Mouse (Mus musculus) liver, embryonic 16.5 days (tissue): ENCODE measurements at regions not wholly inside any gene's neighbourhood (a gene's known extent, or its start where the extent isn't known, plus 50 kb on each side); places are given as distances from the start of the nearest gene placed in this dataset.

Experiments used
- ATAC-seq: fragments of 200-750 bp; cut with Nextera tagmentation; 2 replicates; pipeline ENCODE4 v1.8.0; 2017; ENCODE audit warnings: low read depth, mild to moderate bottlenecking, moderate number of reproducible peaks, moderate library complexity
- H3K27ac ChIP-seq: fragments of 300-500 bp; sonication (generic); 2 replicates; pipeline ENCODE4 v1.5.1; 2014; ENCODE audit warnings: mild to moderate bottlenecking, low read length
- H3K27me3 ChIP-seq: fragments of 300-500 bp; sonication (generic); 2 replicates; pipeline ENCODE4 v1.6.1; 2014; ENCODE audit warnings: low read depth, low read length, mixed read lengths; ENCODE audit not compliant: control insufficient read depth, insufficient read depth
- H3K36me3 ChIP-seq: fragments of 300-500 bp; sonication (generic); 2 replicates; pipeline ENCODE4 v1.6.1; 2014; ENCODE audit warnings: mild to moderate bottlenecking; ENCODE audit not compliant: control insufficient read depth, insufficient read depth
- H3K4me1 ChIP-seq: fragments of 300-500 bp; sonication (generic); 2 replicates; pipeline ENCODE4 v1.6.1; 2014; ENCODE audit warnings: low read depth, low read length, mixed read lengths; ENCODE audit not compliant: control insufficient read depth
- H3K4me2 ChIP-seq: fragments of 300-500 bp; sonication (generic); 2 replicates; pipeline ENCODE4 v1.6.1; 2014; ENCODE audit warnings: low read depth, low read length, mixed read lengths
- H3K4me3 ChIP-seq: fragments of 300-500 bp; sonication (generic); 2 replicates; pipeline ENCODE4 v1.5.1; 2014; ENCODE audit warnings: low read depth, mild to moderate bottlenecking, low read length
- H3K9ac ChIP-seq: fragments of 300-500 bp; sonication (generic); 2 replicates; pipeline ENCODE4 v1.6.1; 2014; ENCODE audit warnings: low read depth, low read length
- H3K9me3 ChIP-seq: fragments of 300-500 bp; sonication (generic); replicated peaks from 2 replicates; pipeline ENCODE4 v1.6.1; 2016; ENCODE audit warnings: low read length; ENCODE audit not compliant: control insufficient read depth
- WGBS: fragments of 180-500 bp; shearing (Covaris S2); extraction: QIAGEN DNeasy Blood & Tissue Kit; methylation state at CpG from one replicate; pipeline ENCODE4 v1.1.7; 2014; ENCODE audit not compliant: insufficient replicate concordance; 5-methylcytosine and 5-hydroxymethylcytosine counted together

DNA sequence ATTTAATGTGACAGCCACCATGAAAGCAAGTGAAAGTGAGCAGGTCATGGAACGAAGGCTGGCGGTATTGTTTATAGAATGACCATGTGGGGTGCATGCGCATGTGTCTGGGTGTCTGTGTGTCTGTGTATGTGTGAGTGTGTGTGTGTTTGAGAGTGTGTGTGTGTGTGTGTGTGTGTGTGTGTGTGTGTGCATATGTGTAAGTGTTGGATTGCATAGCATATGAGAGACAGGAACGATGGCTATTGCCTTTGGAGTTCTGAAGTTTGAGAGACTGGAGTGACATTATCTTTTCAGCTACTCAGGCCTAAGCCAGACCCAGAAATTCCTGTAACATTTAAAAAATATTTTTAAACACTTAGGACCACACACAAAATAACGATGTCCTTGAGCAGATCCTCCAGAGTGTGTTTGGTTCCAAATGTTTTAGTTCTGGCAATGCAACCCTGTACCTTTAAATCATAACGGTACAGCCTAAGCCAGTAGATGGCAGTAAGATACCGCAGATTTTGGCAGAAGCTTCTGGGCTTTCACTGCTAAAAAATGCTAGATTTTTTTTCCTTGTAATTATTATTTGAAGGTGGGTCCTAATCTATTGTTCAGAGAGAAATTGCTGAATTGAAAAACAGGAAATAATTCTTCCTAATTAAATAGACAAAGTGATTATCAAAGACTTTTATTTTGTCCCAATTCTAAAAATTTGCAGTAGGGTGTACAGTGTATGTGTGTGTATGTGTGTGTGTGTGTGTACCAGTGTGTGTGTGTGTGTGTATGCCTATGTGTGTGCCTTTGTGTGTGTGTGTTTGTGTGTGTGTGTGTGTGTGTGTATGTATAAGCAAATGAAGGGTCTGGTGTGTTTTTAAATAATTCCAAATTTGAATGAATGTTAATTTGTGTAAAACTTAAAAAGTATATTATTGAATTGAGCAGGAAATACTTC lies 228.0 kb upstream of the Arrdc4 start:
- no peak for ATAC-seq
- H3K4me3 ChIP-seq, result no peak overlapping the region
- no peaks in the 10 kb centered on the region for H3K9me3 ChIP-seq
- H3K4me2 ChIP-seq, result no peak overlapping the region
- 49% methylated on average over 7 of the region's 7 CpGs for WGBS
- H3K36me3 ChIP-seq, result no peaks in the 10 kb centered on the region
- no peak overlapping the region for H3K9ac ChIP-seq
- H3K27ac ChIP-seq, result no peak overlapping the region
- H3K4me1 ChIP-seq, result no peaks in the 10 kb centered on the region
- no peaks in the 10 kb centered on the region for H3K27me3 ChIP-seq

DNA sequence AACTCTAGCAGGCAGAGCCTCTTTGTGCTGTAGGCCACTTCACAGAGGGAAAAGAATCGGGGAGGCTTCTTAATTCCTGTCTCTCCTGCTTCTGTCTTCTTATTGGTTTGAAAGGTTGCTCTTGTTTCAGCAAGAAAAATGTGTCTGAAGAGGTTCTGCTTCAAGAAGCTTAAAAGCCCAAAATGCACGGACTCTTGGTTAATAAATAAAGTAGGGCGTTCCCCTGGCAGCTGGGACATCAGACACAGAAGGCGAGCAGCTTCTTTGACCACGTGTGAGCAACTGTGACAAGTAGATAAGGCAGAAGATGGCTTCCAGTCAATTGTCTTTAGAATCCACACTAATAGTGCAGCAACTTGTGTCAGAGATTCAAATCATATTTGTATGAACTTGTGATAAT lies 226.9 kb upstream of the Arrdc4 start:
- ATAC-seq, result no peak
- Histone ChIP-seq H3K9ac (no peak overlapping the region), H3K27me3 (no peaks in the 10 kb centered on the region), H3K9me3 (no peaks in the 10 kb centered on the region), H3K4me1 (no peaks in the 10 kb centered on the region), H3K36me3 (no peaks in the 10 kb centered on the region), H3K4me2 (no peak overlapping the region), H3K4me3 (no peak overlapping the region), H3K27ac (no peak overlapping the region)
- WGBS, result 36% methylated on average over 5 of the region's 5 CpGs

DNA sequence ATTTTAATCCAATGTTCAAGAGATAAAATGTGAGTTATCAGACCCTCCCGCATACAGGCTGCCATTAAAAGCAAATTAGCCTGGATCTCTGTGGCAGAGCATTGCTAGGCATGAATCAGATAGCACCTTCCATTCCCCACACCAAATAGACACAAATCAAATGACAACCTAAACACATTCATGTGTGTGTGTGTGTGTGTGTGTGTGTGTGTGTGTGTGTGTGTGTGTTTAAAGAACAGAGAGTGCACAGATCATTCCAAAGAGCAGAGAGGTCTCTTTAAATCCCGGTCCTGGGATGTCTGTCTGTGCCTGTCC lies 226.5 kb upstream of the Arrdc4 start:
- no peak overlapping the region for H3K27ac ChIP-seq
- WGBS, result 46% methylated on average over 2 of the region's 2 CpGs
- no peak overlapping the region for H3K4me3 ChIP-seq
- H3K9ac ChIP-seq, result no peak overlapping the region
- H3K4me2 ChIP-seq, result no peak overlapping the region
- no peaks in the 10 kb centered on the region for H3K27me3 ChIP-seq
- no peaks in the 10 kb centered on the region for H3K9me3 ChIP-seq
- no peaks in the 10 kb centered on the region for H3K4me1 ChIP-seq
- no peaks in the 10 kb centered on the region for H3K36me3 ChIP-seq
- no peak for ATAC-seq

- Histone ChIP-seq H3K4me3 (no peak overlapping the region), H3K4me2 (no peak overlapping the region), H3K27ac (no peak overlapping the region), H3K9me3 (no peaks in the 10 kb centered on the region), H3K36me3 (no peaks in the 10 kb centered on the region), H3K27me3 (no peaks in the 10 kb centered on the region), H3K9ac (no peak overlapping the region), H3K4me1 (no peaks in the 10 kb centered on the region)
- WGBS, result 49% methylated on average over 8 of the region's 8 CpGs
- no peak for ATAC-seq
Measured at GRCm38 (mm10) chr7:68974761-68975579, 225.9 kb upstream of the Arrdc4 start.

- H3K27me3 ChIP-seq, result no peaks in the 10 kb centered on the region
- no peaks in the 10 kb centered on the region for H3K4me1 ChIP-seq
- H3K4me3 ChIP-seq, result no peak overlapping the region
- 43% methylated on average over 6 of the region's 6 CpGs for WGBS
- H3K27ac ChIP-seq, result no peak overlapping the region
- no peaks in the 10 kb centered on the region for H3K9me3 ChIP-seq
- H3K4me2 ChIP-seq, result no peak overlapping the region
- no peak for ATAC-seq
- no peaks in the 10 kb centered on the region for H3K36me3 ChIP-seq
- H3K9ac ChIP-seq, result no peak overlapping the region
Measured at GRCm38 (mm10) chr7:68945886-68946863, 197.1 kb upstream of the Arrdc4 start.

DNA sequence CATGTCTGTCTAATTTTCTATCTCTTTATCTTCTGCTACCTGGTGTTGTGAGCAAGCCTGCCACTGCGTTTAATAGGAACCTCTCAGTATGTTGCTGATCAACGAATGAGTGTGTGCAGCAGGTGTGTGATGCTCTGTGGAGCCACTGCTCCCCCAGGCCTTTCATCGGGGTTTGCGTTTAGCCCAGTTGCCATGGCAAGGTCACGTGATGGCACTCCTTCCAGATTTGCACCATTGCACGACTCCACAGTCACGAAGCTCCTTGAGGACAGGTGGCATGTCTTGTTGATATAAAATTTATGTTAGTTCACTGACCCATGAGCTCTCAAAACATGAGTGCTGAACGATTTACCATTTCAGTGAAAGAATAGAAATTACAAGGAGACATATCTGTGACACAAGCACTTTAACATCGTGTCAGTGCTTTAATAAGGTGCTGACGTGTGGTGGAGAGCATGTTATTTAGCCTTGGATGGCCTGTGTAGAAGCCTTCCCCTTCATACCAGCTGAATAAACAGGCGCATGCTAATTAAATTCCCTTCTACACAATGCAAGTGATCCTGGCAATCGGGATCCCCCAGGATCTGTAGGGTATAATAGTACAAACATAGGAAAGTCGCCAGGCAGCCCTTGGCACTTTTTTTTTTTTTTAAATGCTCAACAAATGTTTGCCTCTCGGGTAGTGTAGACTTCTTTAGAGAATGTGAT lies 181.7 kb upstream of the Arrdc4 start:
- H3K27ac ChIP-seq, result no peak overlapping the region
- H3K4me1 ChIP-seq, result no peaks in the 10 kb centered on the region
- H3K4me2 ChIP-seq, result no peak overlapping the region
- H3K9me3 ChIP-seq, result no peaks in the 10 kb centered on the region
- H3K9ac ChIP-seq, result no peak overlapping the region
- 69% methylated on average over 14 of the region's 14 CpGs for WGBS
- no peak overlapping the region for H3K4me3 ChIP-seq
- no peaks in the 10 kb centered on the region for H3K27me3 ChIP-seq
- no peak for ATAC-seq
- no peaks in the 10 kb centered on the region for H3K36me3 ChIP-seq

- no peaks in the 10 kb centered on the region for H3K4me1 ChIP-seq
- H3K9me3 ChIP-seq, result no peaks in the 10 kb centered on the region
- H3K36me3 ChIP-seq, result no peaks in the 10 kb centered on the region
- no peak overlapping the region for H3K9ac ChIP-seq
- H3K27me3 ChIP-seq, result no peaks in the 10 kb centered on the region
- 61% methylated on average over 4 of the region's 4 CpGs for WGBS
- no peak overlapping the region for H3K4me3 ChIP-seq
- H3K27ac ChIP-seq, result no peak overlapping the region
- ATAC-seq, result no peak
- no peak overlapping the region for H3K4me2 ChIP-seq
Measured at GRCm38 (mm10) chr7:68929669-68930068, 180.6 kb upstream of the Arrdc4 start.

- Histone ChIP-seq H3K9ac (no peak overlapping the region), H3K27me3 (no peaks in the 10 kb centered on the region), H3K36me3 (no peaks in the 10 kb centered on the region), H3K4me2 (no peak overlapping the region), H3K4me3 (no peak overlapping the region), H3K9me3 (no peaks in the 10 kb centered on the region), H3K4me1 (no peaks in the 10 kb centered on the region), H3K27ac (no peak overlapping the region)
- ATAC-seq, result no peak
- WGBS, result 49% methylated on average over 4 of the region's 4 CpGs
Measured at GRCm38 (mm10) chr7:68925640-68926039, 176.6 kb upstream of the Arrdc4 start.
